Mouse (Mus musculus) ovary, postnatal 14 days (tissue): Measurements from ENCODE around the gene Cacna1c.

Experiments
- DNase-seq: peaks from one replicate; pipeline ENCODE4 v3.0.0; 2022; ENCODE audit warnings: low spot score

The Cacna1c gene

DNA sequence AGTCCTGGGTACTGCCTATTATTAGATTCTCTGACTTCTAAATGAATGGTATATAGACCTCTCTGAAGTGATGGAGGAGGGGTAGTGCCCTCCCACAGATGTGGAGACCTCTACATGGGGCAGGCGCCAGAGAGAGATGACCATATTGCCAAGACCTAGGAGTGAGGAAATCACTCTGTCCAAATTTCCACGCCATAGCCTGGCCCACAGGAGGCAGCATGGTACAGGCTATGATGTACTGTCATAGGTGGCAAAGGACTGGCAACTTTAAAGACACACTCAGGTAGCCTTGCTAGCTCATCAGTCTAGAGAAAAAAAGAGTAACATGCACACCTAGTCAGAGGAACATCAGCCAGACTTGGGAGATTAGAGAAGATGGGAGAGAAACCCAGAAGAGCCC is 347.6 kb downstream of the Cacna1c start:
- DNase-seq: no peak

DNA sequence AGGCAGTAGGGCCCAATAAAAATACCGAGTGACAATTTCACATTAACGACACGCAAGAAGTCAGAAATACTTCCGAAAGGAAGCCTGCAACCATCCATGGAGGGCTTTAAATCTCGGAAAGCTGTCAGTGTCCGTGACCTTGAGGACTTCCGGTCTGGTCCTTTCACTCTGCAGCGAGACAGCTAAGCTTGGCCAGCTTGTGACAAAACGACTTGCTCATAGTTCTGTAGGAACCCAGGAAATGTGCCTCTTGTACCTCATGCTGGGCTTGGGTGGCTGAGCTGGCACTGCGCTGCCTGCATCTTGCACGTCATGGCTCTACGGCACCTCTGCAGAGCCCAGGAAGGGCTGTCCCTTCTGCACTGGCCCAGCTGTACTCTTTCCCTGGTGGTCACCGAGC is 348.5 kb downstream of the Cacna1c start:
- no peak for DNase-seq

DNA sequence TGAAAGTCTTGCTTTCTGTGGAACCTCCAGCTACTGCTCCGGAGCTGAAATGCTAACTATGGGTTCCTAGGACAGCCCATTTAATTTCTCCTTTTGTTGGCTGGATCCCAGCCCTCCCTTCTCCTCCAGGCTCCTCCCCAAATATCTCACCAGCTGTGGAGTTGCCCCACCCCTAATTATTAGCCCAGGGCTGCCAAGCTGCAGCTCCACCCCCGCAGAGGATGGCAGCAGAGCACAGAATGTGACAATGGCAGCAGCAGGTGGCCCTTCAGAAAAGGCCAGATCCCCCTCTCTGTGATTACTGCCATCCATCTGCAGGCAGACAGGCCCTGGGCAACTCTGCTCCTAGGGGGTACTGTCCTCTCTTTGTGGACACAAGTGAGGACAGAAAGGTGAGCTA is 350.4 kb downstream of the Cacna1c start:
- no peak for DNase-seq

DNA sequence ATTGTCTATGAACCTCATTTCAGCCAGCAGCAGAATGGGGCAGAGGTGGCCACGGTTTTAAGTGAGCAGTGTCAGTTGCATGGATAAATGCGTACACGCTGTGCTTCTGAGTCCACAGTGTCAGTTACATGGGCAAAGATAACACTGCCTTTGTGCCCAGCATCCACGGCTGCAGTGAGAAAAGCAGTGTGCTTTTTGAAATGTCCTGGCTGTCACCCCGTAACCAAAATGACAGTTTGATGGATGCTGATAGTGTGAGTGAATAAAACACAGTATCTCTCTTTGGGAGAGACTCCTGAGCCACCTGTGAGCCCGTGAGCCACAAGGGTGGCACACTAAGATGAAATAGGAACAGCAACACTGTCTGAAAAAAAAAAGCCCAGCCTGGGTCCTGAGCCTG is 351.0 kb downstream of the Cacna1c start:
- no peak for DNase-seq

- no peak for DNase-seq
Measured at GRCm38 (mm10) chr6:118843566-118843965, 352.7 kb downstream of the Cacna1c start.

- DNase-seq: no peak
Measured at GRCm38 (mm10) chr6:118841892-118842291, 354.3 kb downstream of the Cacna1c start.

DNA sequence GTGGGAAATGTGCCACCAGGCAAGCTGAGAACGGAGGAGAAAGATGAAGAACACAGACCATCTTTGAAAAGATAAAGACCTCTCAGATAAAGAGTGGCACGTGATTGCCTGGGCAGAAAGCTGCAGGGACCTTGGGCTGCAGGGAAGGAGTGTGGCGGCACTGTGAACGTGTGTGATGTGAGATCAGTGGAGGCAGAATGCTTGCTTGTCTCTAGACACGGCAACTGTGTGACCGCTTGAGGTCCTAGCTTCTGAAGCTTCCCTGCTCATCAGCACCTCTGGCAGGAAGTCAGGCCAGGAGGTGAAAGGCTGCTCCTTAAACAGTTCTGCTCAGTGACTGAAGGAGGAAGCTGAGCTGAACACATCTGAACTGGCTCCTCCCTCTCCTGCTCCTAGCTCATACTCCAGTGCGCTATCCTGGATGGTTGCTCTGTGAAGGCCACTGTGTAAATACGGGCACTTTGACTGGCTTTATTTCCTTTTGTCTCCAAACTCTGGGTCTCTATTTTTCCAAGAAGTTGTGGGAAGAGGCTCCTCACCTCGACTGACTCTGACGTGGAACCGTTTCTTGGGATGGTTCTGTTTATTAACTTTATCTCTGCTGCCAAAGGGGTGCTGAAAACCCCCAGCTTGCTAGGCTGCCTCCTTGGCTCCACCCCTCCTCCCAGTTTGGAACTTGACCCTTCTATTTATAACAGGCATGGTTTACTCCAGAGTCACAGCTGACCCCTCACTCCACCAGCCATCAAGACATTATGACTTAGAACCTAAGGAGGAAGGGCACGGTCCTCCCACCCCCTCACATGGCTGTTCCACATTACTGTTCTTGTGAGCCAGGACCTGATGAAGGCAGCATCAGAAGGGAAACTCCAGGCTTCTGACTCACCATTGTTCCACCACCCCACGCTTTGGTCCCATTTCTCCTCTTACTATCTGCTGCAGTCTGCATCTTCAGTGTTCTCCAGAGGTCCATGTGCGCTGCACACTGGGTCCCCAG is 357.0 kb downstream of the Cacna1c start:
- no peak for DNase-seq

DNA sequence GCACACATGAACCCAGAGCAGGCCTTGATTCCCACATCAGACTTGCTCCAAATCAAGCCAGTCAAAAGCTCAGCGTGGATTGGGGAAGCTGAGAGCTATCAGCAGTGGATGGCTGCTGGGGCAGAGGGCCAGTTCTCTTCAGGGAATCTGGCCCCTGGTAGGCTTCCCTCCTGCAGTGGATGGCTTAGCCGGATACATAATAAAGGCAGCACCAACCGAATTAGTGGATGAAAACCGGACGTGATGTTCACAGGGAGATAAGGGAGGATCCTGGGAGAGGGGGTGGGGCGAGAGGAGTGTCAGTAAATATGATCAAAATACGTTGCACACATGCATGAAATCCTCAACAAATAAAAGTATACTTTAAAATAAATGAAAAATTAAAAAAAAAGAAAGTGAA is 359.5 kb downstream of the Cacna1c start:
- no peak for DNase-seq

- no peak for DNase-seq
Measured at GRCm38 (mm10) chr6:118834046-118834445, 362.2 kb downstream of the Cacna1c start.

DNA sequence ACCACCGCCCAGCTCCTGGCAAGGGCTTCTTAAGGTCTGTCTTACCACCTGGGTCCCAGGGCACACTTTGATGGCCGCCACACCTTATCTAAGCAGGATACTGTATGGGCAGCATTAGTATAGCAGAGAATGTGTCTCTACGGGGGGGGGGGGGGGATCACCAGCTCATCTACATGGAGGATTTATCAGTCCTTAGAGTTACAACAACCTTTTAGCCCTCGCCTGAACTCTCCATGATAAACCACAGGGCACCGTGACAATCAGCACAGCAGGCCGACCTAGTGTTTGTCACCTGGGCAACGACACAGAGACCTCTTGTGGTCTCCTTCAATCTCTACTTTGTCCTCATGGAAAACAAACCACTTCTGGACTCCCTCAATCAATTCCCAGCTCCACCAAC is 363.2 kb downstream of the Cacna1c start:
- no peak for DNase-seq

- no peak for DNase-seq
Measured at GRCm38 (mm10) chr6:118832616-118833015, 363.6 kb downstream of the Cacna1c start.

DNA sequence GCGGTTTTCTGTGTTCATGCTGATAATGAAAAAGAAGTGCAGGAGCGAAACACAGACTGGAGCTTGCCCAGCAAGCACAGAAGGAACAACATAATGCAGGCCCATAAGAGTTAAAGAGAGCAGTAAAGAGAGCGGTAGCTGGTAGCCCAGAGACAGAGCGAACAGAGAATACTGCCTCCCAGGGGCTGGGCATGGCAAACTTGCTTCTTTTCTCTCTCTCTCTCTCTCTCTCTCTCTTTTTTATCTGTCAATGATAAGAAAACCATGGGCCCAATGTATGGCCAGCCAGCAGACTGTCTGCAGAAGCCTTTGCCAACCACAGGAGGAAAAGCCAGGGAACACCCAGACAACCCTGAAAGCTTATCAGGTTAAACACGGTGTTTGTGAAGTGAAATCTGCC is 365.4 kb downstream of the Cacna1c start:
- DNase-seq: no peak

GRCm38 (mm10) chr6:118828187-118828586 is 368.0 kb downstream of the Cacna1c start:
- no peak for DNase-seq

DNA sequence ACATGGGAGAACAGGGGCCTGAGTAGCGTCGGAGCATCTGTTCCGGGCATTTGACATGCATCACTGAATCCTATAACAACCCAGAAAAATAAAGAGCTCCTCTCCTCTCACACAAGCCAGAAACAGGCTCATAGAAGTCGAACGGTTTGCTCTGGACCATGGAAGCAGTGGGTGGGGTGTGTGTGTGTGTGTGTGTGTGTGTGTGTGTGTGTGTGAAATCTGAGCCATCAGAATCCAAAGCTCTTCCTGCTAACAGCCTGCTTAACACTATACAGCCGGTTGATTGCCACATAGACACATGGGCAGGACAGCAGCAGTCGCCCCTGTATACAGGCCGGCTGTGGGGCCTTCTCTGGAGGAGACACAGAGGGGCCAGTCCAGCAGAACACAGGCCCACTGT is 368.7 kb downstream of the Cacna1c start:
- DNase-seq: no peak

DNA sequence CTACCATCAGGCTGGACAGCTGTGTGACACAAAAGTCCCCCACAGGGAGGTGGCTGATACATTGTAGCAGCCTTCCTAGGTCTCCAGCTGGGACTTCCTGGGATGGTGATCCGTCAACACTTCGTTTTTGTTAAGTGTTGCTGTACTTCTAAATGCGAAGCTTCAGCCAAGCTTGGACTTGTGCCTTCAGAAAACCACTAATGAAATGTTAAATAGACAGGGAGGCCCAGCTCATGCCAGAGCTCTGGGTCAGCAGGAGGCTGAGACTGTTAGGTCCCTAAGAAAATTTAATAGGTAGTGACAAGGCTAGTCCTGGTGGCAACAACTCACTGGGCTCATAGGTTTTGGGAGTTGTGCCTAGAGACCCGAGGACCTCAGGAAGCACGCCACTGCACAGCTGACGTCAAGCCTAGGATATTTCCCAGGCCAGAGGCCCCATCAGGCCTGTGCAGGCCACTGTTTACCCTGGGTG is 370.8 kb downstream of the Cacna1c start:
- DNase-seq: no peak

DNA sequence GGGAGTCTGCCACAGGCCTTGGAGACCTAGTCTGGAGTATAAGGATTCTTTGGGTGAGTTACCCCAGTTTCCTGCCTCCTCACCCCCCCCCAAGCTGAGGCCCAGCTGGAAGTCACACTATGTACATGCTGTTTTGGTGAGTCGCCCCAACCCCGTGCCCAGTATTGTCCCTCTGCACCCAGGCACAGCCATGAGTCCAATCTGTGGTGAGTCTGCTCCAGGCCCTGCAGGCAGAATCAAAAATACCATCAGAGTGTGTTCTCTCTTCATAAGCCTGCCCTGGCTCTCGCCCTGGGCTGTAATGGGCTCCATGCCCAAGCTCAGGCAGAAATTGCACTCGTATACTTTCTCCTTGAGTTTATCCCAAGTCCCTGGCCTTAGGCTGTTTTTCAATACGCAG is 374.7 kb downstream of the Cacna1c start:
- DNase-seq: no peak

GRCm38 (mm10) chr6:118819657-118820056 is 376.6 kb downstream of the Cacna1c start:
- no peak for DNase-seq

GRCm38 (mm10) chr6:118817928-118818503 is 378.2 kb downstream of the Cacna1c start:
- no peak for DNase-seq

- DNase-seq: no peak
Measured at GRCm38 (mm10) chr6:118816253-118816652, 380.0 kb downstream of the Cacna1c start.

DNA sequence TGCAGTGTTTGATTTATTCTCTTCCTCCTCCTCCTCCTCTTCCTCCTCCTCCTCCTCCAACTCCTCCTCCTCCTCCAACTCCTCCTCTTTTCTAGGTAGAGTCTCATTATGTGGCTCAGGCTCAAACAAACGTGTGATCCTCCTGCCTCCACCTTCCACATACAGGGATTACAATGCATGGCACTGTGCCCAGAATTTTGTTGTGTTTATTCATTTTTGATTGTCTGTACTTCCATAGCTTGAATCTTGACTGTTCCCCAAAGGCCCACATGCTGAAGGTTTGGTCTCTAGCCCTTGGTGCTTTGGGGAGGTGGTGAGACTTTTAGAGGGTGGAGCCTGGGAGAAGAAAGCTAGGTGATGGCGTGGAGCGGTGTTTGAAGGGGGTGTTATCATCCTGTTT is 383.7 kb downstream of the Cacna1c start:
- DNase-seq: no peak

- no peak for DNase-seq
Measured at GRCm38 (mm10) chr6:118812007-118812406, 384.2 kb downstream of the Cacna1c start.

- no peak for DNase-seq
Measured at GRCm38 (mm10) chr6:118810834-118811233, 385.4 kb downstream of the Cacna1c start.

DNA sequence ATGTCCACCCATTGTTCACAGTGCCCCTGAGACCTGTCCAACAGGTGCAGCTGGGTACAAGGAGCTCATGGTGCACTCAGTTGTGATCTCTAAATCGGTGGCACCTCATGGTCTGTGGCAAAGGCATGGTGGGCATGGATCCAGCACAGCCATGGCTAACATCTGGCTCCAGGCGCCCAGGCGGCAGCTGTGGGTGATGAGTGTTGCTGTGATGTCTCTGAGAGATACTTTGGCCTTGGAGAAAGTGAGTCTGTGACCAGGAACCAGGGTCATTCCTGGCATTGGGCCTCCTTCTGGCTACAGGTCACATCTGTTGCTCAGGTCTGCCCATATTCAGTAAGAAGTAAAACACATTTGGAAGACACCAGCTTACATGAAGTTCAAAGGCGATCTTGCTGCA is 391.1 kb downstream of the Cacna1c start:
- no peak for DNase-seq
